Mouse (Mus musculus): ENCODE data around the gene Sox10.

The Sox10 gene

GRCm38 (mm10) chr15:79165140-79165539 is at the start of gene Sox10:
TSS of gene Sox10 (minus strand) at chr15:79165240.
- DNase-seq (ENCODE audit: low spot score) = no peak

- DNase-seq (ENCODE audit: low spot score) = no peak
Measured at GRCm38 (mm10) chr15:79213591-79213990, 48.6 kb upstream of the Sox10 start.

GRCm38 (mm10) chr15:79212750-79213446 is 47.9 kb upstream of the Sox10 start:
- DNase-seq (ENCODE audit: low spot score) = no peak

- no peak for DNase-seq (ENCODE audit: low spot score)
Measured at GRCm38 (mm10) chr15:79210357-79210756, 45.3 kb upstream of the Sox10 start.

GRCm38 (mm10) chr15:79208758-79209439 is 43.9 kb upstream of the Sox10 start:
- DNase-seq (ENCODE audit: low spot score) = no peak

- DNase-seq (ENCODE audit: low spot score) = no peak
Measured at GRCm38 (mm10) chr15:79208211-79208610, 43.2 kb upstream of the Sox10 start.

- no peak for DNase-seq (ENCODE audit: low spot score)
Measured at GRCm38 (mm10) chr15:79202575-79202974, 37.5 kb upstream of the Sox10 start.

GRCm38 (mm10) chr15:79201491-79202150 is 36.6 kb upstream of the Sox10 start:
- no peak for DNase-seq (ENCODE audit: low spot score)

GRCm38 (mm10) chr15:79199390-79199976 is 34.4 kb upstream of the Sox10 start:
- no peak for DNase-seq (ENCODE audit: low spot score)

- DNase-seq (ENCODE audit: low spot score) = no peak
Measured at GRCm38 (mm10) chr15:79195492-79195891, 30.5 kb upstream of the Sox10 start.

- no peak for DNase-seq (ENCODE audit: low spot score)
Measured at GRCm38 (mm10) chr15:79194946-79195345, 29.9 kb upstream of the Sox10 start.

- DNase-seq (ENCODE audit: low spot score) = no peak
Measured at GRCm38 (mm10) chr15:79194048-79194447, 29.0 kb upstream of the Sox10 start.

GRCm38 (mm10) chr15:79192885-79193845 is 28.1 kb upstream of the Sox10 start:
- DNase-seq (ENCODE audit: low spot score) = peak; percentile 39

- peak; percentile 28 for DNase-seq (ENCODE audit: low spot score)
Measured at GRCm38 (mm10) chr15:79192450-79192849, 27.4 kb upstream of the Sox10 start.

GRCm38 (mm10) chr15:79191426-79191825 is 26.4 kb upstream of the Sox10 start:
- no peak for DNase-seq (ENCODE audit: low spot score)

- no peak for DNase-seq (ENCODE audit: low spot score)
Measured at GRCm38 (mm10) chr15:79187819-79188218, 22.8 kb upstream of the Sox10 start.

- no peak for DNase-seq (ENCODE audit: low spot score)
Measured at GRCm38 (mm10) chr15:79185213-79185612, 20.2 kb upstream of the Sox10 start.

- DNase-seq (ENCODE audit: low spot score) = no peak
Measured at GRCm38 (mm10) chr15:79176905-79177304, 11.9 kb upstream of the Sox10 start.

GRCm38 (mm10) chr15:79166712-79167111 is 1.7 kb upstream of the Sox10 start:
- no peak for DNase-seq (ENCODE audit: low spot score)

- DNase-seq (ENCODE audit: low spot score) = no peak
Measured at GRCm38 (mm10) chr15:79164251-79164650, 789 bp downstream of the Sox10 start.

GRCm38 (mm10) chr15:79162822-79163221 is 2.2 kb downstream of the Sox10 start:
- DNase-seq (ENCODE audit: low spot score) = no peak

- DNase-seq (ENCODE audit: low spot score) = no peak
Measured at GRCm38 (mm10) chr15:79162301-79162700, 2.7 kb downstream of the Sox10 start.
